Mouse (Mus musculus): ENCODE measurements around the gene Ulk4. TPM values are rescaled to one million over a fixed set of nuclear protein-coding genes. Genes with fewer than 3 reads are reported as not detected.

The Ulk4 gene
- polyA plus RNA-seq (2015; fragmentation: Nextera tagmentation; extraction: Ambion mirVana), result 75.9 and 94.1 TPM in 2 replicates

DNA sequence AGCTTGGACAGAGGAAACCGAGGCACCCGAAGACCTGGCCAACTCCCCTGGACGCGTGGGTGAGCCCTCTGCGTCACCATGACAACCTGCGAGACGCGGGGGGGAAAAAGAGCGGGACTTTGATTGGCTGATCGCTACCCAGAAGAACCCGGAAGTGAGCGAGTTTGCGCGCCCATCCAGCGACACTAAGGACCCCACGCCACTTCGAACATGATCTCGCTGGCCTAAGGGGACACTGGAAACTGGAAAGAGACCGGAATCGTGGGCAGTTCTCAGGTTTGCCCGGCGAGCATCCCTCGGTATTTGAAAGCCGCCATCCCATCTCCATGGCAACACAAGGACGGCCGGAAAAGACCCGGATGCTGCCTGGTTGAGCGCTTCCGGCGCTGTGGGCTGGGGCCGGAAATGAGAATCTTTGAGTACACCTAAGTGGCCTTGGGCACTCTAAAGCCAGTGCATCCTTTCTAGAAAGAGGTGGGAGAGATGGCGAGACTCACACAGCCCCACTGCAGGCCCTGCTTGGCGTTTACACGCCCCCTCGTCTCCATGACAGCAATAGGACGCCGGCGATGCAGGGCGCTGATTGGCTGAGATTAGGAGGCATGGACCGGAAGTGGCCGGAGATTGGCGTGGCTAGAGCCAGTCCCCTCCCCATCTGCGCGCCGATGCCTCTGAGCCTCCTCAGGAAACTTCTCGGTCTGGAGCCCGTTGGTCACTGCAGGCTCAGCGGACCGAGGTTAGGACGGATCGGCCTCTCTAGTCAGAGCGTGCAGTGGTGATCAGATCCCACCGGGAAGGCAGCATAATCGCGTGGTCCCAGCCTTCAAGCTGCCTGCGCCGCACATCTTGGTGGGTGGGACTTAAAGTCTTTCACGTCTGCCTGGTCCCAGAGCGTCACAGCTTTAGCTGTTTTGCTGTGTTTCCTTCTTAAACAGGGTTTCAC is at the start of gene Ulk4:
TSS of gene Ulk4 (minus strand) at position 80 of the 943 bp plus-strand sequence.
- under 1% methylated on average over 59 of the region's 59 CpGs for WGBS
- peak within 1 kb of the TSS; percentile 44 for H3K9ac ChIP-seq
- peak within 1 kb of the TSS; percentile 73 for H3K4me3 ChIP-seq
- peak within 1 kb of the TSS; percentile 82 for H3K4me2 ChIP-seq
- peak; percentile 97 for ATAC-seq (ENCODE audit: low FRiP score, low read depth)
- H3K36me3 ChIP-seq, result no peaks in the 10 kb centered on the region
- H3K27ac ChIP-seq (replicated peaks), result peak within 1 kb of the TSS; percentile 90
- H3K9me3 ChIP-seq, result no peaks in the 10 kb centered on the region
- H3K4me1 ChIP-seq (replicated peaks), result peaks cover 13% of the 10 kb centered on the region
- H3K27me3 ChIP-seq, result no peaks in the 10 kb centered on the region

DNA sequence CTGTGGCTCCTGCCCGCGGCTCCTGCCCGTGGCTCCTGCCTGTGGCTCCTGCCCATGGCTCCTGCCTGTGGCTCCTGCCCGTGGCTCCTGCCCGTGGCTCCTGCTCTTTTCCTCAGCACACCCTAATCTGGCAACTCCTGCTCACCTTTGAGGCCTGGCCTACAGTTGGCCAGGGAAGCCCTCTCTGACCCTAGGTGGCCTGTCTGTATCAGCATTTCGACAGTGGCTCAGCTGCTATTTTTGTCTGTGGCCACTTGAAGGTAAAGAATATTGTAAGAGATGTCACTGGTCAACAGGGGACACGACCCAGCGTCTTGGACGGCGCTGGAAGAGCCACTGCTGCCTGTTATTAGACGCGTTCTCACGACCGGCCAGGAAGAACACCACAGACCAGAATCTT is 45.0 kb upstream of the Ulk4 start:
- Histone ChIP-seq H3K9me3 (no peaks in the 10 kb centered on the region), H3K27ac (replicated peaks) (no peak overlapping the region), H3K4me2 (no peak overlapping the region), H3K4me1 (replicated peaks) (peaks cover 11% of the 10 kb centered on the region), H3K27me3 (no peaks in the 10 kb centered on the region), H3K9ac (no peak overlapping the region), H3K36me3 (no peaks in the 10 kb centered on the region), H3K4me3 (no peak overlapping the region)
- ATAC-seq (ENCODE audit: low FRiP score, low read depth), result no peak
- 98% methylated on average over 14 of the region's 14 CpGs for WGBS

GRCm38 (mm10) chr9:121321118-121321517 is 44.1 kb upstream of the Ulk4 start:
- WGBS, result 92% methylated on average over 2 of the region's 2 CpGs

DNA sequence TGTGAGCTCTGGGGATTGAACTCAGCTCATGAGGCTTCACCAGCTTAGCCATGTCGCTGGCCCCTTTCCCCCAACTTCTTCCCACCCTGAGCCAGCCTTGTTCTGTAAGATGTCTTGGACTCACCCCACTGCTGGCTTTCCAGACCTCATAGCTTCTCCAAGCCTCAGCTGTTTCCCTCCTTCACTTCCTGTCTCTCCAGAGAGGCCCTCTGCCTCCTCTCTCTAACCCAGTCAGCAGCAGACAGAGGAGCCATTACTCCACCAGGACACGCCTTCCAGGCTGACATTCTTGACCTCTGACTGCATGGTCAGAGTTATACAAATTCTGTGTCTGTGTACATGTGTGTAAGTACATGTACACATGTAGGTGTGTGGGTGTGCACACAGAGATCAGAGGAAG is 43.4 kb upstream of the Ulk4 start:
- Histone ChIP-seq H3K27me3 (no peaks in the 10 kb centered on the region), H3K4me1 (replicated peaks) (peaks cover 27% of the 10 kb centered on the region), H3K36me3 (no peaks in the 10 kb centered on the region), H3K9ac (no peak overlapping the region), H3K9me3 (no peaks in the 10 kb centered on the region), H3K4me3 (no peak overlapping the region), H3K4me2 (no peak overlapping the region), H3K27ac (replicated peaks) (no peak overlapping the region)
- ATAC-seq (ENCODE audit: low FRiP score, low read depth), result no peak
- WGBS, result 88% methylated on average over 2 of the region's 2 CpGs

More at GRCm38 (mm10) chr9:121321118-121321517, 44.1 kb upstream of the Ulk4 start:
- ATAC-seq (ENCODE audit: low FRiP score, low read depth), result no peak
- no peaks in the 10 kb centered on the region for H3K27me3 ChIP-seq
- no peak overlapping the region for H3K9ac ChIP-seq
- H3K9me3 ChIP-seq, result no peaks in the 10 kb centered on the region
- no peak overlapping the region for H3K4me2 ChIP-seq
- H3K27ac ChIP-seq (replicated peaks), result no peak overlapping the region
- H3K4me1 ChIP-seq (replicated peaks), result peaks cover 20% of the 10 kb centered on the region
- H3K4me3 ChIP-seq, result no peak overlapping the region
- no peaks in the 10 kb centered on the region for H3K36me3 ChIP-seq

DNA sequence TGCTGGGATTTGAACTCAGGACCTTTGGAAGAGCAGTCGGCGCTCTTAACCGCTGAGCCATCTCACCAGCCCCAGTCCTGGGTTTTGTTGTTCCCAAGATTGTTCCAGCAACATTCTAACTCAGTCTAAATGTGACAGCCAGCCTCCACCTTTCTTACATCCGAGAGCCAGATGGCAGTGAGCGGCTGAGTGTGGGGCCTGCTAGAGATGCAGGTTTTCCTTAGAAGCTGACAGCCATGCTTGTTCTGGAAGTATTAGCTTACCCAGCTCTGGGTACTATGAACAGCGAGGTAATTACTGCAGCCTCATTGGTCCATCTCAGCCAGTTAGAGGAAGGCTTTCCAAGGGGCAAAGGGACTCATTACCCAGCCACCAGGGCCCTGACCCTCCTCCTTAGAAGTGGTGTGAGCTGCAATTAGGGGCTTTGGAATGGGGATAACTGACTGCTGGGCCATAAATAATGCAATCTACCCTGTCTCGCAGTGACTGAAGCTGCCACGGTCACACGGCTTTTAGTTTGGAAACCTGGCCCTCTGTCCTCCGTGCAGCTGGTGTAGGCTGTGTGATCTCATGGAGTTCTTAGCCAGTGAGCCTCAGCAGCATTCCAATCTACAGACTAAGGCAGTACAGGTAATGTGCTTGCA is 42.4 kb upstream of the Ulk4 start:
- peak; percentile 49 for ATAC-seq (ENCODE audit: low FRiP score, low read depth)
- H3K9ac ChIP-seq, result no peak overlapping the region
- H3K27ac ChIP-seq (replicated peaks), result 0 out of 2 replicates have a peak overlapping the region, but pooled peaks have one; percentile 25
- WGBS, result 62% methylated on average over 10 of the region's 10 CpGs
- peaks cover 35% of the 10 kb centered on the region for H3K4me1 ChIP-seq (replicated peaks)
- no peak overlapping the region for H3K4me2 ChIP-seq
- H3K4me3 ChIP-seq, result no peak overlapping the region
- H3K9me3 ChIP-seq, result no peaks in the 10 kb centered on the region
- no peaks in the 10 kb centered on the region for H3K36me3 ChIP-seq
- H3K27me3 ChIP-seq, result no peaks in the 10 kb centered on the region

- Histone ChIP-seq H3K4me3 (no peak overlapping the region), H3K4me1 (replicated peaks) (peaks cover 61% of the 10 kb centered on the region), H3K27me3 (no peaks in the 10 kb centered on the region), H3K4me2 (no peak overlapping the region), H3K36me3 (no peaks in the 10 kb centered on the region), H3K9ac (no peak overlapping the region), H3K27ac (replicated peaks) (peak overlapping the region; percentile 52), H3K9me3 (no peaks in the 10 kb centered on the region)
- no peak for ATAC-seq (ENCODE audit: low FRiP score, low read depth)
- WGBS, result 46% methylated on average over 12 of the region's 12 CpGs
Observed at GRCm38 (mm10) chr9:121316621-121317405, 39.8 kb upstream of the Ulk4 start.

DNA sequence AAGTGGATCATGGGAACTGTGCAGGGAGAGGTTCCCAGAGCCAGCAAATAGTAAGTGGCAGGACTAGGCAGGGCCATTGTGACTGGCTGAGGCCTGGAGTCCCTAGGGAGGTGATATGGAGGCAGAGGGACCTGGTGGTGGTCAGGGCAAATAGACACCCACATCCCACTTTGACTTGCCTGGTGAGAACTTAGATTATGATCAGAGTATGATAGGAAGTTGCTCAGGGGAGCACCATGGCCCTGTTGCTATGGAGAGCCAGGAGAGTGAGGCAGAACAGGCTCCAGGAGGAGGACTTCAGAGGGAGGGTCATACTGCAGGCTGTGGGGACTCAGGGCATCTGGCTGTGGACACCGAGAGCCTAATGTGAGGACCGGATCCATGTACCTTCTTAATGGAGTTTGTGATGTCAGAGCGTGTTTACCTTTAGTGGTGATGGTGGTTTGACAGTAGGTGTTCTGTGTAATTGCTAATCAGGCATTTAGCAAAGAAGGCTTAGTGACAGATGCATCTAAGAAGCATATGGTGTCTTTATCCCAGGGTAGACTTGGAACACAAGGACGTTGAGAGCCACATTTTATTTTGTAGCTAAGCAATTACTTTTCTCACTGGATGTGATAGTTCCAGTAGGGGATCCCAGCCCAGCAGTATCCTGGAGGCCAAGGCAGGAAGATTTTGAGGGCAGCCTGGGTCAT is 39.1 kb upstream of the Ulk4 start:
- peaks cover 63% of the 10 kb centered on the region for H3K4me1 ChIP-seq (replicated peaks)
- no peak overlapping the region for H3K4me2 ChIP-seq

DNA sequence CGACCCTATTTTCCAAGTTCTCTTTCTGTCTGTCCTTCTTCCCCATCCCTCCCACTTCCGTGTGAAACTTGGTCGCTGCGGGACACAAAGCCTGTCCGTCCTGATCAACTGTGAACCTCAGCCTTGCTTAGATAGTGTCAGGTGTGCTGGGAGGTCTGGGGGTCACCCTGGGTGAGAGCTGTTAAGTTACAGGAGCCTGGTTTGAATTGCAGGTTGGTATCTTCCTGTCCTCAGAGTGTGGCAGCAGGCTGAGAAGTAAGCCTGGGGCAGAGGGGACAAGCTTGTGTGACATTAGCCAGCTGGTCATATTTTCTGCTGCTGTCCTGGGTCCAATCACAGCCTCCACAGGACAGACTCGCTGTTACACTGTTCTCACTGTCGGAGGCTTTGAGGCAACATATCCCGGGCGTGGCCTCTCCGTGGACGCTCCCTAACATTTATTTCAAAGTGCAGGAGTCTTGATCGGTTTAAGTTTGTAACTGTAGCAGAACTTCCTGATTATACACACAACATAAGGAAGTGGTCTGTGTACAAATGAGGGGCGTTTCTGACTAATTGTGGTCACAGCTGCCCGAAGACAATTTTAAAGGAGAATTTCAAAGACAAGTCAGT is 37.6 kb upstream of the Ulk4 start:
- Histone ChIP-seq H3K36me3 (no peaks in the 10 kb centered on the region), H3K4me1 (replicated peaks) (peaks cover 70% of the 10 kb centered on the region), H3K4me2 (peak overlapping the region; percentile 52), H3K4me3 (peak overlapping the region; percentile 20), H3K9ac (peak overlapping the region; percentile 20; the same call in 1 of the 2 replicates), H3K9me3 (no peaks in the 10 kb centered on the region), H3K27ac (replicated peaks) (peak overlapping the region; percentile 83), H3K27me3 (no peaks in the 10 kb centered on the region)
- no peak for ATAC-seq (ENCODE audit: low FRiP score, low read depth)
- 10% methylated on average over 14 of the region's 14 CpGs for WGBS

More for the DNA sequence above, 39.1 kb upstream of the Ulk4 start:
- WGBS, result 54% methylated on average over 4 of the region's 4 CpGs
- no peaks in the 10 kb centered on the region for H3K27me3 ChIP-seq
- H3K36me3 ChIP-seq, result no peaks in the 10 kb centered on the region
- H3K9me3 ChIP-seq, result no peaks in the 10 kb centered on the region
- peak overlapping the region; percentile 52; the same call in 1 of the 2 replicates for H3K27ac ChIP-seq (replicated peaks)
- no peak for ATAC-seq (ENCODE audit: low FRiP score, low read depth)
- H3K9ac ChIP-seq, result no peak overlapping the region
- H3K4me3 ChIP-seq, result no peak overlapping the region

- Histone ChIP-seq H3K4me1 (replicated peaks) (peaks cover 74% of the 10 kb centered on the region), H3K4me3 (peak overlapping the region; percentile 20), H3K9ac (no peak overlapping the region; the same call in 1 of the 2 replicates), H3K27me3 (no peaks in the 10 kb centered on the region), H3K36me3 (no peaks in the 10 kb centered on the region), H3K27ac (replicated peaks) (peak overlapping the region; percentile 83), H3K4me2 (peak overlapping the region; percentile 52), H3K9me3 (no peaks in the 10 kb centered on the region)
- ATAC-seq (ENCODE audit: low FRiP score, low read depth), result peak; percentile 45
- 2% methylated on average over 21 of the region's 21 CpGs for WGBS
Observed at GRCm38 (mm10) chr9:121313656-121314374, 36.8 kb upstream of the Ulk4 start.

GRCm38 (mm10) chr9:121312237-121312891 is 35.4 kb upstream of the Ulk4 start:
- ATAC-seq (ENCODE audit: low FRiP score, low read depth), result no peak
- Histone ChIP-seq H3K9me3 (no peaks in the 10 kb centered on the region), H3K4me3 (no peak overlapping the region), H3K4me1 (replicated peaks) (peaks cover 73% of the 10 kb centered on the region), H3K36me3 (no peaks in the 10 kb centered on the region), H3K9ac (no peak overlapping the region), H3K27ac (replicated peaks) (peak overlapping the region; percentile 83), H3K4me2 (0 out of 2 replicates have a peak overlapping the region, but pooled peaks have one; percentile 3), H3K27me3 (no peaks in the 10 kb centered on the region)
- WGBS, result 11% methylated on average over 10 of the region's 10 CpGs
